Mouse (Mus musculus): ENCODE measurements around the gene Cdh18. TPM values are rescaled to one million over a fixed set of nuclear protein-coding genes. Genes with fewer than 3 reads are reported as not detected.

The Cdh18 gene
- polyA plus RNA-seq, 1 experiment: not detected

DNA sequence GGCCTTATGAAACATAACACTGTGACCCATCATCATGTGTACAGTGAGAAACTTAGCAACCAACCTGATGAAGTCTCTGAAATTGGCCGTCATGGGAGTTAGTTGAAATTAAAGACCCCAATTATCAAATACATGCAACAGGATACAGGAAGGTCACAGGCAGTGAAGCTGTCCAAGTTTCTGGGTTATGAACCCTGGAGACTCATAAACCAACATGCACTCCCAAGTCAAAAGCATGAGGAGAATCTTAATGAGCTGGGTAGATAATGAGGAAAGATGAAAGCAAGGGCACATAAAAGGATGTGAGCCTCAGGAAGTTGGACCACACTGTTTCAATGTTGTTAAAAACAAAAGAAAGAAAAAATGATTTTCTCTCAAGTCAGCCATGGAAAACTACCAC, 321.9 kb downstream of the Cdh18 start:
- no peaks in the 10 kb centered on the region for H3K27me3 ChIP-seq (ENCODE audit: control insufficient read depth)
- H3K4me3 ChIP-seq (replicated peaks): no peak overlapping the region
- no peaks in the 10 kb centered on the region for H3K36me3 ChIP-seq (ENCODE audit: control insufficient read depth)
- TF ChIP-seq TAL1 (IDR thresholded peaks at IDR 0.05; ENCODE audit: low read length) (no peak), GATA1 (IDR thresholded peaks at IDR 0.05; ENCODE audit: low read length) (no peak)
- H3K9me3 ChIP-seq (ENCODE audit: control insufficient read depth, low read length): no peaks in the 10 kb centered on the region
- H3K4me1 ChIP-seq (ENCODE audit: control insufficient read depth): no peaks in the 10 kb centered on the region

DNA sequence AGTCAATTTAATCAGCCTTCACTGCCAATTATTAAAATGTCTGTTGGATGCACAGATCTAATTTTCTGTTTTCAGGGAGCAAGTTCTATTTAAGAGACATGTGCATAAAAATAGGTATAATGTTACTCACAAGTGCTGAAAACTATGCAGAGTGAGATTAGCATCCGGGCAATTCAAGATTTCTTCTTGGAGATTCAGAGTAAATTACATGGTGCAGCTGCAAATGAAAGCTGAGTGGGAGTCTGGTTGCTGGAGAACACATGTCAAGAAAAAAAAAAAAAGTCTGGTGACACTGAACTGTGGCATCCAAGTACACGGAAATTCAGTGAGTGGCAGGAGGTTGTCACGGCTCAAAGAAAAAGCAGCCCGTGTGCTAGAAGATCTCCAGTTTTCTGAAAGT, 348.9 kb downstream of the Cdh18 start:
- Histone ChIP-seq H3K4me1 (ENCODE audit: control insufficient read depth) (no peaks in the 10 kb centered on the region), H3K36me3 (ENCODE audit: control insufficient read depth) (no peaks in the 10 kb centered on the region), H3K4me3 (replicated peaks) (no peak overlapping the region), H3K9me3 (ENCODE audit: control insufficient read depth, low read length) (no peaks in the 10 kb centered on the region), H3K27me3 (ENCODE audit: control insufficient read depth) (no peaks in the 10 kb centered on the region)
- no peak for TF ChIP-seq TAL1 (IDR thresholded peaks at IDR 0.05; ENCODE audit: low read length)

DNA sequence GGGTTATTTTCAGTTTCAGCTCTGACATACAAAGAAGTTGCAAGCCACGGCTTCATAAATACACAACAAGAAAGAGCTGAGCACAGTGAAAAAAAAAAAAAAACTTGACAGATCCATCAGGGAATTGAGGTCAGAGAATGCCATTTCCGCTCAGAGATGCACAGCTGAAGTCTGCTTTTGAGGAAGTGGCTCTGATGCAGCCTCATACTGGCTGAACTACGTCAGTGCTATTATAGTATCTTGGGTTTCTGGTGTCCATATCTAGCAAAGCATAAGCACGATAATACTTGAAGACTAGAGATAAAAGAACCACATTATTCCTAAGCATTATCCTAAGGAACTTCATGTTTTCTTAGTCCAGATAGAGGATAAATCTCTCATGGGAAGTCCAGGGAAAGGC, 349.4 kb downstream of the Cdh18 start:
- H3K4me1 ChIP-seq (ENCODE audit: control insufficient read depth): no peaks in the 10 kb centered on the region
- H3K36me3 ChIP-seq (ENCODE audit: control insufficient read depth): no peaks in the 10 kb centered on the region
- no peak overlapping the region for H3K4me3 ChIP-seq (replicated peaks)
- TF ChIP-seq TAL1 (IDR thresholded peaks at IDR 0.05; ENCODE audit: low read length) (no peak), GATA1 (IDR thresholded peaks at IDR 0.05; ENCODE audit: low read length) (no peak)
- no peaks in the 10 kb centered on the region for H3K9me3 ChIP-seq (ENCODE audit: control insufficient read depth, low read length)
- no peaks in the 10 kb centered on the region for H3K27me3 ChIP-seq (ENCODE audit: control insufficient read depth)

DNA sequence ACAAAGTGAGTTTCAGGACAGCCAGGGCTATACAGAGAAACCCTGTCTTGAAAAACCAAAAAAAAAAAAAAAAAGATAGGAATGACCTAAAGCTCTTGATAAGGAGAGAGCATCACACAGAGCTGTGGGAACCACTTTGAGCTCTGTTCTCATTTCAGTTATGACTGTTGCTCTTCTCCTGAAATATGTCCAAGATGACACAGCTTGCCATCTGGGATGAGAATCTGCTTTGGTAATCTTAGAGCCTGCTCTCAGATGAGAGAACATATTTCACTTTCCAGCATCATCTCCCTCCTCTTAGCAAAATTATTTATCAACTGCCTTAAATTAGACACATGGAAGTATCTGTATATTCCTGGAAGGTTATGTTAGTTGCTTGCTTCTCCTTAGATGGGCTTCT, 365.6 kb downstream of the Cdh18 start:
- no peaks in the 10 kb centered on the region for H3K27me3 ChIP-seq (ENCODE audit: control insufficient read depth)
- no peaks in the 10 kb centered on the region for H3K9me3 ChIP-seq (ENCODE audit: control insufficient read depth, low read length)
- no peaks in the 10 kb centered on the region for H3K4me1 ChIP-seq (ENCODE audit: control insufficient read depth)
- H3K36me3 ChIP-seq (ENCODE audit: control insufficient read depth): no peaks in the 10 kb centered on the region
- TF ChIP-seq TAL1 (IDR thresholded peaks at IDR 0.05; ENCODE audit: low read length): no peak
- no peak for TF ChIP-seq GATA1 (IDR thresholded peaks at IDR 0.05; ENCODE audit: low read length)
- no peak overlapping the region for H3K4me3 ChIP-seq (replicated peaks)

DNA sequence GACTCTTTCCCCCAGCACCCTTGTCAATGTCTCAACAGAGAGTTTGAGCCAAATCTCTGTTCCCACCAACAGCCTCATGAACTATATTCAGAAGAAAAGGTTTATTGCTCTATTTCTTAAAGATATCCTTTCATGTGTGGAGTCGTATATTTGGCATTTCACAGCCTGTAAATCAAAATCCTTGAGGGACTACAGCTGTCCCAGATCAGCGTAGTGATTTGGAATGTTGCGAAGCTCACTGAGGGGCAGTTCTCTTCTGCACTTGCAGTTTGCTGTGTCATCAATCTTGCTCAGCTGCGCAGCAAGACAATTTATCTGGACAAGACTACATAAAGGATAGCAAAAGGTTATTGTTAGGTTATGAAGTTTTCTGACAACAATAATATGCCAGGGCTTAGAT, 385.5 kb downstream of the Cdh18 start:
- no peaks in the 10 kb centered on the region for H3K27me3 ChIP-seq (ENCODE audit: control insufficient read depth)
- TF ChIP-seq TAL1 (IDR thresholded peaks at IDR 0.05; ENCODE audit: low read length) (no peak), GATA1 (IDR thresholded peaks at IDR 0.05; ENCODE audit: low read length) (no peak)

DNA sequence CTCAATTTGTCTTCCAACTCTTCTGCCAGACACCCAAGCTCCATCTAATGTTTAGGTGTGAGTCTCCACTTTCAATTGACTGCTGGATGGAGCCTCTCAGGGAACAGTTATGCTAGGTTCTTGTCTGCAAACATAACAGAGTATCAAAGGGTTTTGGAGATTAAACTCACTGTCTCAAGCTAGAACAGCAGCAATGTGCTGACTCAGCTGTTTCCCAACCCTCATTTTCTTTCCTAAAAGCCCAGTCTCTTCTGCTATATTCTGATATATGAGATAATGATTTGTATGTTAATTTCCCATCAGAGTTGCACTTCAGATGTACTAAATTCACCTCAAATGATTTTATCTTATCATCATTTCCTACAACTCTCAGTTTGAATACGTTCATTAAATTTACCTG, 398.4 kb downstream of the Cdh18 start:
- no peaks in the 10 kb centered on the region for H3K9me3 ChIP-seq (ENCODE audit: control insufficient read depth, low read length)
- no peaks in the 10 kb centered on the region for H3K27me3 ChIP-seq (ENCODE audit: control insufficient read depth)
- no peak overlapping the region for H3K4me3 ChIP-seq (replicated peaks)
- H3K36me3 ChIP-seq (ENCODE audit: control insufficient read depth): no peaks in the 10 kb centered on the region
- no peak for TF ChIP-seq GATA1 (IDR thresholded peaks at IDR 0.05; ENCODE audit: low read length)
- TF ChIP-seq TAL1 (IDR thresholded peaks at IDR 0.05; ENCODE audit: low read length): no peak
- no peaks in the 10 kb centered on the region for H3K4me1 ChIP-seq (ENCODE audit: control insufficient read depth)

More for the DNA sequence above, 385.5 kb downstream of the Cdh18 start:
- Histone ChIP-seq H3K4me3 (replicated peaks) (no peak overlapping the region), H3K4me1 (ENCODE audit: control insufficient read depth) (no peaks in the 10 kb centered on the region), H3K36me3 (ENCODE audit: control insufficient read depth) (no peaks in the 10 kb centered on the region), H3K9me3 (ENCODE audit: control insufficient read depth, low read length) (no peaks in the 10 kb centered on the region; the same call in 1 of the 2 replicates)

DNA sequence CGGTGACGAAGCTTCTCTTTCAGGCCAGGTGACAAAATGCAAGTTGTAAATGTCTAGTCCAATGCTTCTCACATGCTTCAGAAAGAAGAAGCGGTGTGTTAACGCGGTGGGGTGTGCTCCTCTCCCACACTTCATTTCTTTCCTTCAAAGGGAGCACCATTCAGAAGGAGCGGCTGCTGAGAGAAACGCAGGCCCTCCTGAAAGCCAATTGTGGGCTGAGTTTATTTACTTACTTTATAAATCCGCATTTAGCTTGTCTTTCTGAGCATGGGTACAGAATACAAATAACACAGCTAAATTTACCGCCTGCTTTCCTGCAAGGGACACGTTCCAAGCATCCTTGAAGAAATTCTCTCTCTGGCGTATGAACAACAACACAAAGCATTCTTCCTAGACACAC, 420.6 kb downstream of the Cdh18 start:
- no peaks in the 10 kb centered on the region for H3K27me3 ChIP-seq (ENCODE audit: control insufficient read depth)
- no peaks in the 10 kb centered on the region for H3K36me3 ChIP-seq (ENCODE audit: control insufficient read depth)
- no peak for TF ChIP-seq TAL1 (IDR thresholded peaks at IDR 0.05; ENCODE audit: low read length)
- no peak for TF ChIP-seq GATA1 (IDR thresholded peaks at IDR 0.05; ENCODE audit: low read length)
- H3K9me3 ChIP-seq (ENCODE audit: control insufficient read depth, low read length): 0 out of 2 replicates have a peak, but pooled peaks cover 2% of the 10 kb centered on the region
- no peaks in the 10 kb centered on the region for H3K4me1 ChIP-seq (ENCODE audit: control insufficient read depth)
- no peak overlapping the region for H3K4me3 ChIP-seq (replicated peaks)

DNA sequence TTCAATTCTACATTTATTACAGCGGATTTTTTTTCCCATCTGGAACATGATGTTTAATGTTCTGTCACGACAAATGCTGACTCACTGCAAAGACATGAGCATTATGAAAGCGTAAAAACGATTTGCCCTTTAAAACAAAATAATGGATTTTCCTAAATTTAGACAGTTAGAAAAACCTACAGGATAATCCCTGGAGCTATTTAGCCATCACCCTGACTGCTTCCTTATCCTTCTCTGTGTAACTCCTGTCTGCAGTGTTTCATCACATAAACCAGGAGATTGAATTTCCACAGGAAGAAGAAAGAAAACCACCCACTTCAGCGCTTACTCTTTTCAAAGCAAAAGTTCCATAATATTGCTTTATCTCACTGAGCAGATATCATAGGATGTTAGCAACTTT, 431.3 kb downstream of the Cdh18 start:
- no peak overlapping the region for H3K4me3 ChIP-seq (replicated peaks)

DNA sequence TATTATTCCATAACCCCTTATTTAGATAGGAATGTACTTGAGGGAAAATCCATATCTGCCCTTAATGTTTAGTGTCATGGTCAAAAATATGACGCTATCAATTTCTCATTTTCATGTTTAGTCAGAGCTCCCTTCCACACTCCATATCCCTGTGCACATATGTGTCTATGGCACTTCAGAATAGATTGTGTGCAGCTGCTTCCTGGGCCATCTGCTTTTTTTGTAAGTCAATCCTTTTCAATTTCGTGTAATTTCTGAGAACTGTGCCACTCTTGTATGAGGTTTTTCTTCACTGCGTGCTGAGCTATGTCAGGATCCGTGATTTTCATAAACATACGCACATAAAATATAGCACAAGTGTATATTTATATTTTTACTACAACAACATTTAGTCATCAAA, 435.8 kb downstream of the Cdh18 start:
- Histone ChIP-seq H3K4me1 (ENCODE audit: control insufficient read depth) (no peaks in the 10 kb centered on the region), H3K9me3 (ENCODE audit: control insufficient read depth, low read length) (no peaks in the 10 kb centered on the region), H3K27me3 (ENCODE audit: control insufficient read depth) (no peaks in the 10 kb centered on the region), H3K36me3 (ENCODE audit: control insufficient read depth) (no peaks in the 10 kb centered on the region), H3K4me3 (replicated peaks) (no peak overlapping the region)
- TF ChIP-seq TAL1 (IDR thresholded peaks at IDR 0.05; ENCODE audit: low read length): no peak
- TF ChIP-seq GATA1 (IDR thresholded peaks at IDR 0.05; ENCODE audit: low read length): no peak

More for the DNA sequence above, 431.3 kb downstream of the Cdh18 start:
- Histone ChIP-seq H3K27me3 (ENCODE audit: control insufficient read depth) (no peaks in the 10 kb centered on the region), H3K9me3 (ENCODE audit: control insufficient read depth, low read length) (no peaks in the 10 kb centered on the region), H3K36me3 (ENCODE audit: control insufficient read depth) (no peaks in the 10 kb centered on the region), H3K4me1 (ENCODE audit: control insufficient read depth) (no peaks in the 10 kb centered on the region)
- no peak for TF ChIP-seq GATA1 (IDR thresholded peaks at IDR 0.05; ENCODE audit: low read length)
- TF ChIP-seq TAL1 (IDR thresholded peaks at IDR 0.05; ENCODE audit: low read length): no peak

DNA sequence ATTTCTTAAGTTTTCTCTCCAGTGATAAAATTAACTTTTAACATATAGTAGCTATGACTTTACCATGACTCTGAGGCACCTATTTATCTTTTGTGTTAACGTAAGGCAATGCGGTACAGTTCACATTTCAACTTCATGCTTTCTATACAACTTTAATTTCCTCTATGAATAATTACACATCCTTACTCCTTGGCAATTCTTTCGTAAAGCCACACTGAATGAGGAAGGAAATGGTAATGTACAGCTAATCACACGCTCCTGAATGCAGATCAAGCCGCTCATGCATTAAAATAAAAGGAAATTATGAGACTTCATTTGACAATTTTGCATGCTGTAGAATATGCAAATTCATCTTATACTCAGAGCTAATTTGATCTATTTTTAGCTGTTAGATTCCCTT, 467.9 kb downstream of the Cdh18 start:
- no peak overlapping the region for H3K4me3 ChIP-seq (replicated peaks)
- H3K9me3 ChIP-seq (ENCODE audit: control insufficient read depth, low read length): no peaks in the 10 kb centered on the region
- TF ChIP-seq TAL1 (IDR thresholded peaks at IDR 0.05; ENCODE audit: low read length) (no peak), GATA1 (IDR thresholded peaks at IDR 0.05; ENCODE audit: low read length) (no peak)
- H3K4me1 ChIP-seq (ENCODE audit: control insufficient read depth): no peaks in the 10 kb centered on the region
- no peaks in the 10 kb centered on the region for H3K36me3 ChIP-seq (ENCODE audit: control insufficient read depth)
- H3K27me3 ChIP-seq (ENCODE audit: control insufficient read depth): no peaks in the 10 kb centered on the region
